Mouse (Mus musculus) CH12.LX (cell line): Measurements from ENCODE around the gene Ctsl. TPM values are rescaled to one million over a fixed set of nuclear protein-coding genes. Genes with fewer than 3 reads are reported as not detected.

ENCODE experiments used
- DNase-seq: peaks from one replicate; pipeline ENCODE4 v3.0.0-alpha.2; 2013; ENCODE audit errors: extremely low read depth
- H3K27ac ChIP-seq: 2 replicates; pipeline ENCODE4 v1.5.1; 2012; ENCODE audit warnings: low read depth, mild to moderate bottlenecking, control low read depth, moderate library complexity; ENCODE audit not compliant: insufficient read depth
- H3K27me3 ChIP-seq: replicated peaks from 2 replicates; pipeline ENCODE3; 2012; ENCODE audit warnings: inconsistent platforms
- H3K36me3 ChIP-seq, 2 experiments: replicated peaks in 1 of 2; 2 replicates each; pipeline versions ENCODE3 to v1.6.1; 2012; ENCODE audit warnings: inconsistent platforms in 1 of 2, low read length in 1 of 2, mild to moderate bottlenecking in 1 of 2, mixed read lengths in 1 of 2, moderate library complexity in 1 of 2; ENCODE audit not compliant: control insufficient read depth in 1 of 2, insufficient read depth in 1 of 2
- H3K4me1 ChIP-seq, 2 experiments: 2 replicates each; pipeline ENCODE4 v1.6.1; 2012; ENCODE audit warnings: inconsistent platforms in 1 of 2, moderate library complexity in 1 of 2; ENCODE audit not compliant: insufficient read depth in 2 of 2, control insufficient read depth in 1 of 2
- H3K4me2 ChIP-seq: 2 replicates; pipeline ENCODE4 v1.6.1; 2012; ENCODE audit warnings: low read depth, mild to moderate bottlenecking, control low read depth; ENCODE audit not compliant: poor library complexity, insufficient read depth, severe bottlenecking
- H3K4me3 ChIP-seq, 3 experiments: fragments of 150-350 bp in 1 of 3; sonication (generic) in 1 of 3; replicated peaks in 1 of 3; 2 replicates each; pipeline versions ENCODE3 to v1.5.1; 2011 to 2012; ENCODE audit warnings: low read depth in 2 of 3, low read length in 2 of 3, mild to moderate bottlenecking in 2 of 3, moderate library complexity in 2 of 3, control low read depth in 1 of 3, improper control_type of control experiment in 1 of 3, inconsistent platforms in 1 of 3, mixed read lengths in 1 of 3; ENCODE audit not compliant: poor library complexity in 1 of 3
- H3K79me2 ChIP-seq: replicated peaks from 2 replicates; pipeline ENCODE4 v1.6.1; 2012; ENCODE audit warnings: mild to moderate bottlenecking, moderate library complexity; ENCODE audit not compliant: control insufficient read depth, poor library complexity, insufficient read depth, severe bottlenecking; ENCODE audit errors: extremely low read depth
- H3K9ac ChIP-seq: 2 replicates; pipeline ENCODE4 v1.6.1; 2012; ENCODE audit warnings: low read depth, mild to moderate bottlenecking, control low read depth, moderate library complexity; ENCODE audit not compliant: insufficient read depth
- H3K9me3 ChIP-seq: replicated peaks from 2 replicates; pipeline ENCODE3; 2012; ENCODE audit warnings: low read length, inconsistent platforms, mixed read lengths
- CHD1 ChIP-seq: IDR thresholded peaks from 2 replicates; pipeline ENCODE4 v1.6.1; 2012; ENCODE audit warnings: low read depth, low read length, improper control_type of control experiment, inconsistent platforms
- CHD2 ChIP-seq: IDR thresholded peaks from 2 replicates; pipeline ENCODE4 v1.6.1; 2011; ENCODE audit warnings: low read length, improper control_type of control experiment
- ELF1 ChIP-seq: IDR thresholded peaks from 2 replicates; pipeline ENCODE4 v1.6.1; 2014; ENCODE audit warnings: low read depth, mild to moderate bottlenecking, inconsistent platforms, low read length, improper control_type of control experiment
- ETS1 ChIP-seq: conservative IDR thresholded peaks from 2 replicates; pipeline ENCODE4 v1.6.1; 2012; ENCODE audit warnings: low read depth, mild to moderate bottlenecking, inconsistent platforms, low read length, improper control_type of control experiment, moderate library complexity
- HCFC1 ChIP-seq: IDR thresholded peaks from 2 replicates; pipeline ENCODE4 v1.6.1; 2012; ENCODE audit warnings: low read depth, mild to moderate bottlenecking, inconsistent platforms, low read length, improper control_type of control experiment
- MAZ ChIP-seq: IDR thresholded peaks from 2 replicates; pipeline ENCODE4 v1.6.1; 2012; ENCODE audit warnings: low read depth, mild to moderate bottlenecking, inconsistent platforms, low read length, improper control_type of control experiment, moderate library complexity
- MXI1 ChIP-seq: IDR thresholded peaks from 2 replicates; pipeline ENCODE4 v1.6.1; 2011; ENCODE audit warnings: mild to moderate bottlenecking, low read depth, low read length, improper control_type of control experiment
- NELFE ChIP-seq: IDR thresholded peaks from 2 replicates; pipeline ENCODE4 v1.6.1; 2011; ENCODE audit warnings: low read depth, low read length, improper control_type of control experiment
- PAX5 ChIP-seq: IDR thresholded peaks from 2 replicates; pipeline ENCODE4 v1.6.1; 2012; ENCODE audit warnings: low read length, inconsistent platforms, mixed read lengths
- POLR2A ChIP-seq: IDR thresholded peaks from 2 replicates; pipeline ENCODE4 v1.6.1; 2011; ENCODE audit warnings: low read depth, mild to moderate bottlenecking, improper control_type of control experiment, low read length
- POLR2AphosphoS2 ChIP-seq: IDR thresholded peaks from 2 replicates; pipeline ENCODE4 v1.6.1; 2011; ENCODE audit warnings: low read depth, low read length, improper control_type of control experiment
- RCOR1 ChIP-seq: conservative IDR thresholded peaks from 2 replicates; pipeline ENCODE4 v1.6.1; 2012; ENCODE audit warnings: low read depth, mild to moderate bottlenecking, inconsistent platforms, low read length, improper control_type of control experiment
- SIN3A ChIP-seq: IDR thresholded peaks from 2 replicates; pipeline ENCODE4 v1.6.1; 2012; ENCODE audit warnings: low read length, improper control_type of control experiment, inconsistent platforms
- TCF12 ChIP-seq: IDR thresholded peaks from 2 replicates; pipeline ENCODE4 v1.6.1; 2014; ENCODE audit warnings: low read depth, mild to moderate bottlenecking, inconsistent platforms, low read length, improper control_type of control experiment
- USF1 ChIP-seq: IDR thresholded peaks from 2 replicates; pipeline ENCODE4 v1.6.1; 2014; ENCODE audit warnings: low read depth, mild to moderate bottlenecking, inconsistent platforms, low read length, improper control_type of control experiment
- ZMIZ1 ChIP-seq: IDR thresholded peaks from 2 replicates; pipeline ENCODE4 v1.6.1; 2012; ENCODE audit warnings: low read depth, mild to moderate bottlenecking, inconsistent platforms, low read length, improper control_type of control experiment
- ZNF384 ChIP-seq: IDR thresholded peaks from 2 replicates; pipeline ENCODE4 v1.6.1; 2012; ENCODE audit warnings: low read depth, low read length, improper control_type of control experiment, inconsistent platforms
- dilution Hi-C: fragments of 300-500 bp; cut with MboI; formaldehyde crosslinking; loops from 2 replicates; pipeline ENCODE4 v1.14.3; 2020; ENCODE audit warnings: low sequenced_read_pairs; ENCODE audit not compliant: extremely low pct_unique_long_range_greater_than_20kb, extremely low pct_ligation_motif_present
- in situ Hi-C: fragments of 300-500 bp; cut with MboI; formaldehyde crosslinking; loops from 3 replicates; pipeline ENCODE4 v1.14.3; 2019; ENCODE audit warnings: low sequenced_read_pairs, low pct_ligation_motif_present, low pct_unique_long_range_greater_than_20kb, mixed read lengths
- polyA plus RNA-seq: library from polyadenylated mRNA; unstranded; fragments of >175 nt; gene quantifications from 2 replicates; pipeline ENCODE4 v1.2.1, GENCODE M21; 2012; ENCODE audit warnings: low read depth; ENCODE audit not compliant: insufficient read length
- total RNA-seq, 2 experiments: library from RNA; depleted of rRNA; stranded (reverse); fragments of 300-350 nt in 1 of 2; fragments of >200 nt in 1 of 2; gene quantifications; 2 replicates each; pipeline ENCODE4 v1.2.3; 2012 to 2014

Gene Ctsl
- total and polyA plus RNA-seq, 3 experiments: 0.89 to 6.5 (median 4.6) TPM

DNA sequence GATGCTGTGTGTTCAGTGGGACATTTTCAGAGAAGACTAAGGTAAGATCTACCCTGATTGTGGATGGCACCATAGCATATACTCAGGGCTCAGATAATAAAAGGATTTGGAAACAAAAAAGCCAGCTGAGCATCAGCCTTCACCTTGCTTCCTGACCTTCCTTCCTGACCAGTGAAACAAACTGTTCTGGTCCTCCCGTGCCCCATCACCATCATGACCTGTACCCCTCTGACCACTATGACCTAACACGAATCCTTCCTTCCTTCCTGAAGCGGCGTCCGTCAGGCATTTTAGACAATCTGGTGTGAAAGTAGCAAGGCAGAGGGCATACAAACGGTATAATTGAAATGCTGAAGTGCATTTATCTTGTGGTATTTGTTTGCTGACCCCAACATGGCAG lies 8.6 kb downstream of the Ctsl start:
- H3K9ac ChIP-seq: no peak overlapping the region
- no peak for DNase-seq
- H3K36me3 ChIP-seq: no peaks in the 10 kb centered on the region
- H3K4me1 ChIP-seq: no peaks in the 10 kb centered on the region
- dilution Hi-C loops (no loop called here), in situ Hi-C loops (no loop called here)
- no peak overlapping the region for H3K4me3 ChIP-seq
- no peaks in the 10 kb centered on the region for H3K9me3 ChIP-seq
- H3K4me2 ChIP-seq: no peak overlapping the region
- no peaks in the 10 kb centered on the region for H3K27me3 ChIP-seq
- H3K27ac ChIP-seq: no peak overlapping the region
- no peaks in the 10 kb centered on the region for H3K79me2 ChIP-seq
- TF ChIP-seq PAX5: no peak
- TF ChIP-seq ZNF384: no peak
- no peak for TF ChIP-seq POLR2A
- no peak for TF ChIP-seq CHD2
- TF ChIP-seq NELFE: no peak
- no peak for TF ChIP-seq HCFC1
- no peak for TF ChIP-seq USF1

DNA sequence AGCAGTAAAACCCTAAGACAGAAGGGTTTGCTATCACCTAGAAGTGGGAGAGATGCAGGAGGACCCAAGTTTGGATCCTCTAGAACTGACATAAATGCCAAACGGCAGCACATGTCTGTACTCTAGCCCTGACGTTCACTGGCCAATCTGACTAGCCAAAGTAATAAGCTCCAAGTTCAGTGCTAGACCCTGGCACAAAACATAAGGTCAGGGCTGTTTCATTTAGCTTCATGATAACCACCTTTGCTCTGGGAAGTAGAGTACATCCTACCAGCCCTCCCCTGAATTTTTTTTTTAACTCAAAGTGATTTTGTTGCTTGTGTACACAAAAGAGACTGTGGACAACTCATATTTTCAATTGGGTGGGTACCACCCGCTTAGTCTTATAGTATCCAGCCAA lies 9.7 kb downstream of the Ctsl start:
- H3K4me2 ChIP-seq: no peak overlapping the region
- no peaks in the 10 kb centered on the region for H3K27me3 ChIP-seq
- H3K79me2 ChIP-seq: no peaks in the 10 kb centered on the region
- H3K4me3 ChIP-seq: no peak overlapping the region
- H3K27ac ChIP-seq: no peak overlapping the region
- no peaks in the 10 kb centered on the region for H3K4me1 ChIP-seq
- no peaks in the 10 kb centered on the region for H3K9me3 ChIP-seq
- DNase-seq: no peak
- dilution Hi-C loops: no loop called here
- H3K36me3 ChIP-seq: no peaks in the 10 kb centered on the region
- no peak overlapping the region for H3K9ac ChIP-seq
- in situ Hi-C loops: no loop called here
- TF ChIP-seq HCFC1 (no peak), NELFE (no peak), POLR2AphosphoS2 (no peak), MXI1 (no peak), MAZ (no peak), SIN3A (no peak), CHD1 (no peak), ZMIZ1 (no peak)

DNA sequence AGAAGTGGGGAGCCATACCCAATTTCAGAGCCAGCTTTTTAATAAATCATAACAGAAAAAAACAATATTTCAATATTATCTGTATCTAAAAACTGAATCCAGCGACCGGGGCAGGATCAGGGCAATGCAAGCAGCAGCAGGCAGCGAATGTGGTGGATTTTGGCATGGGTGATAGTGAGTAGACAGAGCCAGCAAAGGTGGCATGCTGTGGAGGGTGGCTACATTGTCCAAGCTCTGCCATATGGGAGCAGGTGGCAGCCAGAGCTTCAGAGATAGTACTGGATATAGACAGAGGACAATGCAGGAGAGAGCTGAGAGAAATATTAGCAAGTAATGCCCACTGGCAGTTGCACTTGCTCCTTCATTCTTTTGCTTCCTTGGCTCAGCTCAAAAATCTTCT lies 11.0 kb downstream of the Ctsl start:
- H3K4me1 ChIP-seq: no peaks in the 10 kb centered on the region
- dilution Hi-C loops (no loop called here), in situ Hi-C loops (no loop called here)
- no peak overlapping the region for H3K27ac ChIP-seq
- no peak overlapping the region for H3K4me2 ChIP-seq
- H3K36me3 ChIP-seq: no peaks in the 10 kb centered on the region
- no peaks in the 10 kb centered on the region for H3K27me3 ChIP-seq
- no peak for DNase-seq
- H3K9ac ChIP-seq: no peak overlapping the region
- H3K4me3 ChIP-seq: no peak overlapping the region
- TF ChIP-seq TCF12 (no peak), RCOR1 (no peak), USF1 (no peak), ETS1 (no peak), ZMIZ1 (no peak), ELF1 (no peak)
- no peaks in the 10 kb centered on the region for H3K9me3 ChIP-seq
- H3K79me2 ChIP-seq: no peaks in the 10 kb centered on the region
